Mouse (Mus musculus) liver, postnatal 0 days (tissue): ENCODE measurements at regions not wholly inside any gene's neighbourhood (a gene's known extent, or its start where the extent isn't known, plus 50 kb on each side); places are given as distances from the start of the nearest gene placed in this dataset.

ENCODE experiments used
- CTCF ChIP-seq: sonication (generic); IDR thresholded peaks from 2 replicates; pipeline ENCODE4 v1.5.1; 2016; ENCODE audit warnings: antibody characterized with exemption, low read depth
- EP300 ChIP-seq: IDR thresholded peaks from 2 replicates; pipeline ENCODE4 v1.6.1; 2016; ENCODE audit warnings: antibody characterized with exemption, low read depth, mild to moderate bottlenecking

GRCm38 (mm10) chr3:9066374-9066773, 543.5 kb downstream of the Zfp704 start:
- TF ChIP-seq CTCF (no peak), EP300 (no peak)
